Mouse (Mus musculus) midbrain, embryonic 12.5 days (tissue): ENCODE measurements around the gene Serpina12. TPM values are rescaled to one million over a fixed set of nuclear protein-coding genes. Genes with fewer than 3 reads are reported as not detected.

ENCODE experiments used
- ATAC-seq: fragments of 200-750 bp; cut with Nextera tagmentation; 2 replicates; pipeline ENCODE4 v1.8.0; 2017; ENCODE audit warnings: low read depth, moderate TSS enrichment, moderate library complexity; ENCODE audit not compliant: low FRiP score
- H3K27ac ChIP-seq: fragments of 300-500 bp; sonication (generic); replicated peaks from 2 replicates; pipeline ENCODE4 v1.5.1; 2016; ENCODE audit warnings: mild to moderate bottlenecking
- H3K27me3 ChIP-seq: fragments of 300-500 bp; sonication (generic); 2 replicates; pipeline ENCODE4 v1.6.1; 2016; ENCODE audit warnings: mild to moderate bottlenecking
- H3K36me3 ChIP-seq: fragments of 300-500 bp; sonication (generic); 2 replicates; pipeline ENCODE4 v1.6.1; 2016
- H3K4me1 ChIP-seq: fragments of 300-500 bp; sonication (generic); 2 replicates; pipeline ENCODE4 v1.6.1; 2016
- H3K4me2 ChIP-seq: fragments of 300-500 bp; sonication (generic); replicated peaks from 2 replicates; pipeline ENCODE4 v1.6.1; 2016; ENCODE audit warnings: mild to moderate bottlenecking, moderate library complexity
- H3K4me3 ChIP-seq: fragments of 300-500 bp; sonication (generic); 2 replicates; pipeline ENCODE4 v1.5.1; 2016; ENCODE audit warnings: mild to moderate bottlenecking
- H3K9ac ChIP-seq: fragments of 300-500 bp; sonication (generic); replicated peaks from 2 replicates; pipeline ENCODE4 v1.6.1; 2016; ENCODE audit warnings: mild to moderate bottlenecking, moderate library complexity
- H3K9me3 ChIP-seq: fragments of 300-500 bp; sonication (generic); 2 replicates; pipeline ENCODE4 v1.6.1; 2016; ENCODE audit warnings: mild to moderate bottlenecking
- WGBS: fragments of 180-500 bp; shearing (Covaris S2); methylation state at CpG from one replicate; pipeline ENCODE4 v1.1.7; 2016; 5-methylcytosine and 5-hydroxymethylcytosine counted together
- polyA plus RNA-seq: library from polyadenylated mRNA; unstranded; fragments of >200 nt; fragmentation: Nextera tagmentation; extraction: Ambion mirVana; gene quantifications from 2 replicates; pipeline ENCODE4 v1.2.1, GENCODE M21; 2016

Gene Serpina12
- polyA plus RNA-seq, 1 experiment from 2014 or later: not detected

- 62% methylated on average over 4 of the region's 4 CpGs for WGBS
- Histone ChIP-seq H3K4me1 (no peaks in the 10 kb centered on the region), H3K4me3 (no peak overlapping the region), H3K9me3 (no peaks in the 10 kb centered on the region), H3K27me3 (no peaks in the 10 kb centered on the region), H3K27ac (no peak overlapping the region), H3K9ac (no peak overlapping the region), H3K36me3 (no peaks in the 10 kb centered on the region), H3K4me2 (no peak overlapping the region)
- no peak for ATAC-seq
Observed at GRCm38 (mm10) chr12:104057050-104057449, 12.8 kb upstream of the Serpina12 start.

- no peaks in the 10 kb centered on the region for H3K9me3 ChIP-seq
- WGBS: 86% methylated on average over 8 of the region's 8 CpGs
- H3K4me2 ChIP-seq: no peak overlapping the region
- no peaks in the 10 kb centered on the region for H3K4me1 ChIP-seq
- no peaks in the 10 kb centered on the region for H3K36me3 ChIP-seq
- no peak overlapping the region for H3K27ac ChIP-seq
- ATAC-seq: no peak
- no peak overlapping the region for H3K4me3 ChIP-seq
- H3K9ac ChIP-seq: no peak overlapping the region
- H3K27me3 ChIP-seq: no peaks in the 10 kb centered on the region
Observed at GRCm38 (mm10) chr12:104055755-104056154, 11.5 kb upstream of the Serpina12 start.

- H3K4me2 ChIP-seq: no peak overlapping the region
- H3K27me3 ChIP-seq: no peaks in the 10 kb centered on the region
- WGBS: 25% methylated on average over 1 of the region's 1 CpGs
- ATAC-seq: no peak
- H3K36me3 ChIP-seq: no peaks in the 10 kb centered on the region
- no peak overlapping the region for H3K27ac ChIP-seq
- H3K9me3 ChIP-seq: no peaks in the 10 kb centered on the region
- no peaks in the 10 kb centered on the region for H3K4me1 ChIP-seq
- H3K9ac ChIP-seq: no peak overlapping the region
- H3K4me3 ChIP-seq: no peak overlapping the region
Observed at GRCm38 (mm10) chr12:104053995-104054394, 9.8 kb upstream of the Serpina12 start.

- H3K9me3 ChIP-seq: no peaks in the 10 kb centered on the region
- 87% methylated on average over 8 of the region's 8 CpGs for WGBS
- H3K36me3 ChIP-seq: no peaks in the 10 kb centered on the region
- H3K9ac ChIP-seq: no peak overlapping the region
- H3K4me2 ChIP-seq: no peak overlapping the region
- no peak overlapping the region for H3K27ac ChIP-seq
- no peak overlapping the region for H3K4me3 ChIP-seq
- no peak for ATAC-seq
- no peaks in the 10 kb centered on the region for H3K4me1 ChIP-seq
- H3K27me3 ChIP-seq: no peaks in the 10 kb centered on the region
Observed at GRCm38 (mm10) chr12:104045713-104046112, 1.5 kb upstream of the Serpina12 start.

- Histone ChIP-seq H3K36me3 (no peaks in the 10 kb centered on the region), H3K27ac (no peak overlapping the region), H3K4me2 (no peak overlapping the region), H3K4me1 (no peaks in the 10 kb centered on the region), H3K4me3 (no peak overlapping the region), H3K9me3 (no peaks in the 10 kb centered on the region), H3K9ac (no peak overlapping the region), H3K27me3 (no peaks in the 10 kb centered on the region)
- 87% methylated on average over 2 of the region's 2 CpGs for WGBS
- no peak for ATAC-seq
Observed at GRCm38 (mm10) chr12:104042753-104043152, 1.5 kb downstream of the Serpina12 start.

GRCm38 (mm10) chr12:104041401-104041800 lies 2.8 kb downstream of the Serpina12 start:
- WGBS: 60% methylated on average over 6 of the region's 6 CpGs
- ATAC-seq: no peak
- Histone ChIP-seq H3K4me2 (no peak overlapping the region), H3K4me3 (no peak overlapping the region), H3K9ac (no peak overlapping the region), H3K27ac (no peak overlapping the region), H3K9me3 (no peaks in the 10 kb centered on the region), H3K4me1 (no peaks in the 10 kb centered on the region), H3K36me3 (no peaks in the 10 kb centered on the region), H3K27me3 (no peaks in the 10 kb centered on the region)

GRCm38 (mm10) chr12:104038181-104038580 lies 6.1 kb downstream of the Serpina12 start:
- no peak overlapping the region for H3K27ac ChIP-seq
- no peak overlapping the region for H3K4me2 ChIP-seq
- H3K4me1 ChIP-seq: no peaks in the 10 kb centered on the region
- H3K9me3 ChIP-seq: no peaks in the 10 kb centered on the region
- no peak overlapping the region for H3K4me3 ChIP-seq
- H3K36me3 ChIP-seq: no peaks in the 10 kb centered on the region
- no peak overlapping the region for H3K9ac ChIP-seq
- WGBS: 89% methylated on average over 7 of the region's 7 CpGs
- ATAC-seq: no peak
- H3K27me3 ChIP-seq: no peaks in the 10 kb centered on the region

GRCm38 (mm10) chr12:104033752-104034151 lies 10.5 kb downstream of the Serpina12 start:
- H3K4me3 ChIP-seq: no peak overlapping the region
- no peak overlapping the region for H3K27ac ChIP-seq
- 67% methylated on average over 1 of the region's 1 CpGs for WGBS
- H3K27me3 ChIP-seq: no peaks in the 10 kb centered on the region
- H3K4me1 ChIP-seq: no peaks in the 10 kb centered on the region
- H3K36me3 ChIP-seq: no peaks in the 10 kb centered on the region
- no peaks in the 10 kb centered on the region for H3K9me3 ChIP-seq
- H3K4me2 ChIP-seq: no peak overlapping the region
- H3K9ac ChIP-seq: no peak overlapping the region
- ATAC-seq: no peak

- H3K4me2 ChIP-seq: no peak overlapping the region
- H3K9ac ChIP-seq: no peak overlapping the region
- no peak overlapping the region for H3K27ac ChIP-seq
- peak; percentile 68 for ATAC-seq
- H3K4me1 ChIP-seq: no peaks in the 10 kb centered on the region
- no peaks in the 10 kb centered on the region for H3K9me3 ChIP-seq
- no peaks in the 10 kb centered on the region for H3K27me3 ChIP-seq
- 44% methylated on average over 8 of the region's 8 CpGs for WGBS
- no peak overlapping the region for H3K4me3 ChIP-seq
- no peaks in the 10 kb centered on the region for H3K36me3 ChIP-seq
Observed at GRCm38 (mm10) chr12:104029986-104030385, 14.3 kb downstream of the Serpina12 start.

- H3K9me3 ChIP-seq: no peaks in the 10 kb centered on the region
- 85% methylated on average over 3 of the region's 3 CpGs for WGBS
- no peak for ATAC-seq
Observed at GRCm38 (mm10) chr12:104015280-104015679, 29.0 kb downstream of the Serpina12 start.

GRCm38 (mm10) chr12:104013620-104014019 lies 30.6 kb downstream of the Serpina12 start, which contains the start of gene Serpina9:
Gene Serpina9 (minus strand): TSS chr12:104013755.
- Histone ChIP-seq H3K9ac (no peak within 1 kb of the TSS), H3K4me2 (no peak within 1 kb of the TSS), H3K9me3 (no peaks in the 10 kb centered on the region), H3K4me3 (no peak within 1 kb of the TSS), H3K4me1 (no peaks in the 10 kb centered on the region), H3K27ac (no peak within 1 kb of the TSS), H3K36me3 (no peaks in the 10 kb centered on the region), H3K27me3 (no peaks in the 10 kb centered on the region)
- no peak for ATAC-seq
- 89% methylated on average over 6 of the region's 6 CpGs for WGBS

More at GRCm38 (mm10) chr12:104015280-104015679, 29.0 kb downstream of the Serpina12 start:
- Histone ChIP-seq H3K4me1 (no peaks in the 10 kb centered on the region), H3K4me2 (no peak overlapping the region), H3K27ac (no peak overlapping the region), H3K9ac (no peak overlapping the region), H3K36me3 (no peaks in the 10 kb centered on the region), H3K27me3 (no peaks in the 10 kb centered on the region), H3K4me3 (no peak overlapping the region)

- no peak overlapping the region for H3K4me3 ChIP-seq
- H3K4me2 ChIP-seq: no peak overlapping the region
- WGBS: 81% methylated on average over 5 of the region's 5 CpGs
- H3K27me3 ChIP-seq: no peaks in the 10 kb centered on the region
- H3K9me3 ChIP-seq: no peaks in the 10 kb centered on the region
- no peak overlapping the region for H3K27ac ChIP-seq
- H3K9ac ChIP-seq: no peak overlapping the region
- H3K36me3 ChIP-seq: no peaks in the 10 kb centered on the region
- no peaks in the 10 kb centered on the region for H3K4me1 ChIP-seq
- ATAC-seq: no peak
Observed at GRCm38 (mm10) chr12:104004689-104005088, 39.6 kb downstream of the Serpina12 start.

- Histone ChIP-seq H3K9ac (no peak overlapping the region), H3K27ac (no peak overlapping the region), H3K4me1 (no peaks in the 10 kb centered on the region), H3K27me3 (no peaks in the 10 kb centered on the region), H3K36me3 (no peaks in the 10 kb centered on the region), H3K9me3 (no peaks in the 10 kb centered on the region), H3K4me2 (no peak overlapping the region), H3K4me3 (no peak overlapping the region)
- 75% methylated on average over 4 of the region's 4 CpGs for WGBS
- ATAC-seq: no peak
Observed at GRCm38 (mm10) chr12:104003238-104003612, 41.0 kb downstream of the Serpina12 start.
